Mouse (Mus musculus) heart, adult 18-20 months (tissue): ENCODE measurements around the gene Abcg8. TPM values are rescaled to one million over a fixed set of nuclear protein-coding genes. Genes with fewer than 3 reads are reported as not detected.

Source experiments
- DNase-seq, 2 experiments: peaks; one replicate each; pipeline ENCODE4 v3.0.0; 2021 to 2022; ENCODE audit warnings: mixed read lengths in 1 of 2
- total RNA-seq, 2 experiments: library from RNA; stranded (reverse); gene quantifications; 2 replicates each; pipeline ENCODE4 v1.2.3; 2021

Gene Abcg8
- total RNA-seq, 2 experiments from 2014 or later, result not detected

DNA sequence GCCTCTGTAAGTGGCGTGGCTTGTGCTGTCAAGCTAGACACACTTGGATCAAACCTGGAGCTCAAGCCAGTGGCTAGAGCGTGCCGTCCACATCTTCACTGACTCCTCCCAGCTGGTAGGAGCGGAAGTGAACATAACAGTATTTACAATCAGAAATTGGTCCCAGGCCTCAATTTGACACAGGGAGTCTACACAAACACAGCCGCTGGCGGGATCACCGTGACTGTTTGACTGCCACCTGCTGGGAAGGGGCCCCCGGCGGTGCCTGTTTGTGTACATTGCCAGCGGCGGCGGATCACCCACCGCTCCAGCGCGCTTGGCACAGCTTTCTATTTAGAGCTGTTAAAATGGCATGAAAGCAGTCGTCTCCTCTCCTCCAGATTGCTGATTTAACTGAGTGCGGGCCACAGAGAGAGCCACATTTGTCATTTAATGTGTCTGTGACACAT is 33.3 kb downstream of the Abcg8 start:
- DNase-seq, result no peak

DNA sequence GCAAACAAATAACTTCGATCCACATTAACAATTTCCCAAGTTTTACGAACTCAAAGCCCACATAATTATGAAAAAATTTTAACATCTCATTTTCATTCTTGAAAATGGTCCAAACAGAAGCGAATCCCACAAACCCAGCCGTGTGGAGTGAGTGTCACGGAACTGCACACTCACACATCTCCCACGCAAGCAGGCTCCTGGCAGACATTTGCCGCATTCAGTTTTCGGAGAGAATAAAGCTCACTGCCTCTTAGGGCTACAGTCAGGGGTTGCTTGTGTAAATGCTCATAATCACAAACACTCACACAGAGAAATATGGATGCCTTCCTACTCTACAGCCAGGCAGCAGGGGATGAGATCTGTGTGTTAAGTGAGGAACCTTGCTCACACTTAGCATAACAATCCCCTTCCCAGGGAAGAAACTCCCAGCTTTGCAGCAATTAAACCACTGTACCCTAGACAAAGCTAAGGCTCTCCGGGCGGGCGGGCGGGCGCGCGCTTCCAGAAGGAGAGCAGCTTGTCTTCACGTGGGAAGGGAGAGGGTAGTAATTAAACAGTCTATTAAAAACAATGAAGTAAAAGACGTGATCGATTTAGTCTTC is 37.6 kb downstream of the Abcg8 start:
- no peak for DNase-seq

DNA sequence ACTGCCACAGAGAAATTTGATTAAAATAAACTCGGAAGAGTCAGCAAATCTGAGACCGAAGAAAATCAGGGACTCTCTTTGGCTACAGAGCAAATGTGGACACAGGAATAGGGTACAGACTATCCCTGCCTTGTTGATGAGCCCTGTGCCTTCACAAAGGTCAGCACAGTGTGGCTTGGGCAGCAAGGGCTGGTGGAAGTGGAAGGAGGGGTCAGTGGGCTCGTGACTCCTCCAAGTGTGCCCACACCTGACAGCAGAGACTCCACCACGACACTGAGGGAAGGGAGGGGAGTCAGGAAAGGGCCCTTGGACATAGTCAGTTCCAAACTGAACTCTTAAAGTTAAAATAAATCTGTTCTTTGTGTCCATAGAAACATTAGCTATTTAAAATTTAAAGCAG is 38.8 kb downstream of the Abcg8 start:
- DNase-seq, result no peak

DNA sequence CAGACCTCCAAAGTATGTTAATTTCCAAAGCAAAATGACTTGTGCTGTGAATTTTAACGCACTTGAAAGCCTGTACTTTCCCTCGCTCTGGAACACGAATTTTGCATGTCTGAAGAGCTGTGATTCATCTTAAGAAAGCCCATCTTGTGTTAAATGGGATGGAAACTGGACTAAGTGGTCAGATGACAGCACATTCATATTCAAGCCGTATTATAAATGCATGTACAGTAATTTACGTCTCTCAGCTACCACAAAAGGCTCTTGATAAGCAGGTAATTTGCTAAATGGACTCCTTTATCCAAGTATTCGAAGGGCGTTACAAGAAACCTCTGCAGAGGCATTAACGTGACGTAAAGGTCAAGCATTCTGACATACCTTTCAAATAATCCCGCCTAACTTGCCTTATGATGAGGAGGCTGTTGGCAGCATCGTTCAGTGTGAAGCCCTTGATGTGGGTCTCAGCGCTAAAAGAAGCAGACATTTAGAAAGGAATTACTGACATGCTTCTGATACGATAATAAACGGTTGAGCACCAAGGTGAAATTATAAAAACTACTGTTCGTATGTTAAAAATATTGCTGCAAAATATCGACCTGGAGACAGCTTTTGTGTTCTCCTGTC is 40.3 kb downstream of the Abcg8 start:
- DNase-seq, result no peak

DNA sequence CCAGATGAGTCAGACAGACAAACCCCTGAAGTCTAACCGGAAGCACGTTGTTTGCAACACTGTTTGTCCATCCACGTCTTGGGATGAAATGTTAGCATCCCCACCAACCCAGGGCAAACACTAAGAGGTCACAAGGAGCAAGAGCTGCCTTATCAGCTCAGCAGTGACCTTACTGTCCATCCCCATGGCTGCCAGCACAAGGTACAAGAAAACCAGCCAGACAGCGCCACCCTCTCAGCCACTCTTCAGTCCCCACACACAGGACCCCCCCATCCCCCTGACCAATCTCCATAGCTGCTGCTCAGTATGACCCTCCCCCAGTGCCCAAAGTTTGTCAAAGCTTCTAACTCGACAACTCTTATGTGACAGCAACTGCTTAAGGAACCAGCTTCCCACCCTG is 41.3 kb downstream of the Abcg8 start:
- no peak for DNase-seq

DNA sequence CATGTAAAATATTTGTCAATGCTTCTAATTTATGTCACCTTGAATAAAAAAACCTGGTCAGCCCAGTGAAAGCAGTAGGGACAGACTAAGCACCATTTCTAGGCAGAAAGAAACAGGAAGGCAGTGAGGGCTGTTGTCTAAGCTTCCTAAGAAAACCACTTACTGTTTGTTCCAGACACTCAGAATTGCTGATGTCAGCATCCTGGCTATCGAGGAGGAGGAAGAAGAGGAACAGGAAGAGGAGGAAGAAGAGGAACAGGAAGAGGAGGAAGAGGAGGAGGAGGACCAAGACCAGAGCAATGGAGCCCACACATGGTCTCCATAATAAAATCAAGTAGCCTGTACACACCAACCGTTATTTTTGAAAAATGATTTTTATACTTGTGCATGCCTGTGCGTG is 43.0 kb downstream of the Abcg8 start:
- DNase-seq, result no peak

DNA sequence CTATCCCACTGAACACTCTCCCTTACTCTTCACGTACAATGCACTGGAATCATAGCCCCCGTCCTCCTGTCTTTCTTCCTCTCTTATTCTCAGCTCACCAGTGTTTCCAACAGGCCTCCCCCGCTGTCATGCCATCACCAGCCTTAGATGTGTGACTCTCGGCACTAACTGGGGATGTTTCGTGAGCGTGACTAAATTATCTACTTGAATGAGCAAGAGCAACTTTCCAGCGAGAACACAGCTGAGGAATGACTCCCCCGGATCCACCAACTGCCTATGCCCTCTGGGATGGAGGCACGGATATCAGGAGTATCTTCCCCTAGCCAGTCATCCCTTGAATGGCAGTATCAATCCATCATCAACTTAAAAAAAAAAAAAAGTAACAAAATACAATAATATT is 47.9 kb downstream of the Abcg8 start:
- DNase-seq, result no peak

DNA sequence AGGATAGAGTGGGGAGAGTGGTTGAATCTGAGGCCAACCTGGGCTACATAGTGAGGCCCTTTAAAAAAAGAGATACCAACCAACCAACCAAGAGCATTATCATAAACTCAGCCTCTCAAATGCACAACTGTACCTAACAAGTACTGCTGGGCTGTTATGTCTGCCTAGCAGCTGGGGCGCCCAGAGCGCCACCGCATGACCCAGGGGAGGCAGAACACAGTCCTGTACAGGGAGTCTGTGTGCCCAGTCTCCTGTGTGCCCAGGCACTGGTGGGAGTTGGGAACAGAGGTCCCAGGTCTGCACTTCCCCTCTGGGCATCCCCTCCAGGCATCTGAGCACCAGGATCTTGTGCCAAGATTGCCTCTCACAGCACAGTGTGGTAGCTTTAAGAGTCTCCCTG is 49.1 kb downstream of the Abcg8 start:
- DNase-seq, result no peak

DNA sequence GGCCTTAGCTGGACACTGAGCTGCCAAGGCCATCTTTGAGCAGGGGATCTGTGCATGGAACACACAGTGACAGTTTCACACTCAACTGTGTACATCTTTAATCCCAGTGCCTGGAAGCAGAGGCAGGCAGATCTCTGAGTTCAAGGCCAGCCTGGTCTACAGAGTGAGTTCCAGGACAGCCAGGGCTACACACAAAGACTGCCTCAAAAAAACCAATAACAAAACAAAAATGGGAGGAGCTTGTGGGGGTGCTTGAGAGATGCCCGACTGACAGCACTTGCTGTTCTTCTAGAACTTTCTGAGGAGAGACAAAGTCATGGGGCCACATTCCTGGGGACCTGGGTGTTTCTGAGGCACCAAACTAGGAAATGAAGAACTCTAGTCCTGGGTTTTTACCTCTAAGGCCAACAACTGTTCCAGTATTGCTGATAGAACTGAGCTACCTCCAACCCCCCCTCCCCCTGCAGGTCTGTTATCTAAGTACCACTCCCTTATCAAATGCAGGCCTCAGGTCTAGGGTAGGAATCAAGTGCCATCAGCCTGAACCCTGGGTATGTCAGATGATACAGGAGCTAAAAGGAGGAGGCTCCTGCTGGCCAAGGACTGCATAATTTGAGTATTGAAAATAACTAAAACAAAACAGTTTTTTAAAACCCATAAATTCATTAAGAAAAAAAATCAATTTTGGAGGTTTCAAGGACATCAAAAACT is 52.3 kb downstream of the Abcg8 start:
- DNase-seq, result no peak

DNA sequence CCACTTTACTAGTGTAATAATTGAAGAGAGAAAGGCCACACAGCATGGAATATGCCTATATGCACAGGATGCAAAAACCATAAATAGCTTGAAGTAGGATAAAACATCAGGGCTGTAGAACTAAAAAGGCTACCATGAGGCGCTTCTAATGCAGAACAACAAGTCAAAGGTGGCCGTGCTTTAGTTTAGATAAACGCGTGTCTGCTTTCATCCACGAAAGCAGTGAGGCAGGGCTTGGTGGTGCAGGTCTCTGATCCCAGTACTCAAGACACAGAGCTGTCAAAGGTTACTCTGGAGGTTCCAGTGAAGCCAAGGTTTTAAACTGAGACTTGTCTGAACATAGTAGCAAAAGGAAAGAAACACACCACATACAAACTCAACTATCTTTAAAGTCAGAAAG is 53.0 kb downstream of the Abcg8 start:
- DNase-seq, result no peak

DNA sequence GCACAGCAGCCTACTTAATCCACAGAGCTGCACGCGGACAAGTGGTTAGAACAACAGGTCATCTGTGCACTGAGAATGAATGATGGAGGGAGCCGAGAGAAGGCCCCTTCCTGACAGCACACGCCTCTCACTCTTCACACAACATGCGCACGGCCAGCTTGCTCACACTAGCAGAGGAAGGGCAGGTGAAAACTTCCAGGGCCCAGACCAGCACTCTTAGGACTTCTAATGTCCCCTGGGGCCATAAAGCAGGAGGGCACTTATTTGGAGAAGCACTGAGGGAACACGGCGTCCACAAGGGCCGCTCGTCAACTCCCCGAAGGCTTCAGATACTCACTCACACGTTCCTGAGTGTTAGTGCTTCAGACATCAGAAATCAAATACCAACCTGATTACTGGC is 55.3 kb downstream of the Abcg8 start:
- no peak for DNase-seq

DNA sequence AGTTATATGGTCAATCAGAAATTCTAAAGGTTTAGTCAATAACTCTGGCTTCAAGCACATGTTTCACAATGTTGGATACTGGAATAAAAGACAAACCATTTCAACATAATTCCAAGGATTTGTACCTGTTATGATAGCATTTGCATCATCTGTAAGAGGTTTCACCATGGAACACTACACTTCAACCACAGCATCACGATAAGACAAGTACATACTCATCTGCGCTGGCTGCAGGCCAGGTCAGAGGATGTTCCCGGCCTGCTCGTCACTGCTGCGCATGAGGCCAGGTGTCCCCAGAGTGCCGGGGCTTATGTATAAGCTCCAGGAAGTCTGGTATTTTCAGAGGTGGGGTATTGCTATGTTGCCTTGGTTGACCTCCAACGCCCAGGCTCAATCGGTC is 56.5 kb downstream of the Abcg8 start:
- DNase-seq, result no peak

DNA sequence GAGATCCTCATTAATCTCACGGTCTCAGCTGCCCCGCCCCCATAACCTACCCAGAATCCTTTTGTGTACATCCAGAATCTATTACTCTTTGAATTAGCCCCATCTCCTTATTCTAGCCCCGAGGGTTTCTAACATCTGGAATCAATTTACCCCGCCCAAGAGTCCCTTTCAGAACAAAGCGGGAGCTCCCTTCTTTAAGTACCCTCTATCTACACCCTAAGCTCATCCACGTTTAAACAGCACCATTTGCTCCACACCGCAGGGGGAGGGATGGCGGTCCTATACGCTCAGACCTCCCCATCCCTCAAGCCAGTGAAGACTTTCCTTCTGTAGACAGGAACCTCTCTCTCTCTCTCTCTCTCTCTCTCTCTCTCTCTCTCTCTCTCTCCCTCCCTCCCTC is 60.6 kb downstream of the Abcg8 start:
- DNase-seq, result no peak

DNA sequence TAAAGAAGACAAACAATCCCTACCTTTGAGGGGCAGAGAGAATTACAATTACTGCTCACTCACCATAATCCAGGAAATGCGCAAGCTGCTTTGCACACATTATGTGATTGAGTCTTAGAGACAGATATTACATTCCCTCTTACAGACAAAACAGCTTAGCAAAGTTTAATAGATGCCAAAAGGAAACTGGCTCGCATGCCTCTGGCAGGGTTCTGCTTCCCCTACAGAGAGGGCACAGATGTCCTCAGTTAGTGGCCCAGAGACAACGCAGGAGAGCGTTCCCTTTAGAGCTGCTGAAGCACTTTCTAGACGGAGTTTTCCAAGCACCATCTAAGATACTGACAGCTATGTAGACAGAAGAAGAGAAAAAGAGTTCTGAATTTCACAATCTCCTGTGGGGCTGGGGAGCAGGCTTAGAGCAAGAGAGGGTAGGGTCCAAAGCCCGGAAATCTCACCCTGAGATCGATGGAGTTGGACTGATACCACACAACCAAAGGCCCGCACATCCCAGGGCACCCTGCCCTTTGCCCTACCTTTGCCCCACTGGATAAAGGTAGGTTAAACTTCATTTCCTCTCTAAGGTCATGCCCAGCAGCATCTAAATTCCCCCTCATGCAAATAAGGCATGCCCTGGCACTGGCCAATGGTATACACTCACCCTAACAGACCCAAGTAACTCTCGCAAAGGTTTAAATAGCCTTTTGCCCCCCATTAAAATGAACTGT is 62.1 kb downstream of the Abcg8 start:
- no peak for DNase-seq

DNA sequence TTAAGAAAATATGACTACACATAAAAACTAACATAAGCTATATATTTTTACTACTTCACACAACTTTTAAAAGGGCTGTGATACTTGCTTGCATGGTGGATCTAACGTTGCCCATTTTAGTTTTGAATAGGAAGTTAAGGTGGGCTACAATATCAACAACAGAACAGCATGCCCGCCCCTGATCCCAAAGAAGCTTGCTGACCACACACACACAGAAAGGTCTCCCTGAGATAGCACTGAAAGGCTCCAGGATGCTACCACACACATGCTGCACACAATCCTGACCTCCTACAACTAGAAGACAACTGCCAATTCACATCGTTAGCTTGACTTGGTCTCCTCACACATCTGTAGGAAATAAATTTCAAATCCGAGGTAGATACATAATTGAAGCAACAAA is 68.2 kb downstream of the Abcg8 start:
- no peak for DNase-seq

DNA sequence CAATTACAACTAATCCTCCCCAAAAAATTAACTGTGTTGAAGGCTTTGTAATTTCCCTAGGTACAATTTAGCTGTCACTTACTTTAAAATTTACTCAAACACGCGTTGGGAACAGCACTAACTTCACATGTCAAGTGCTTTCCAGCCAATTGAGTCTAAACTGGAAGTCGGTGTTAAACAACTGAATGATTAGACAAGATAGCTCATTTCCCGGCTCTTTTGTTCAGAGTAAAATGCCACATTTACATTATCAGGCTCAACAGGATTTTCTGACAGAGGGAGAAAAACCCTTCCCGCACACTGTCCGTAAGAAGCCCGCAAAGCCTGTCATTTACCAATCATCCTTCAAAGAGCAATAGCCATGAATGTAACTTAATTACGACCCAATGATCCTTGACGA is 68.9 kb downstream of the Abcg8 start:
- DNase-seq, result no peak

DNA sequence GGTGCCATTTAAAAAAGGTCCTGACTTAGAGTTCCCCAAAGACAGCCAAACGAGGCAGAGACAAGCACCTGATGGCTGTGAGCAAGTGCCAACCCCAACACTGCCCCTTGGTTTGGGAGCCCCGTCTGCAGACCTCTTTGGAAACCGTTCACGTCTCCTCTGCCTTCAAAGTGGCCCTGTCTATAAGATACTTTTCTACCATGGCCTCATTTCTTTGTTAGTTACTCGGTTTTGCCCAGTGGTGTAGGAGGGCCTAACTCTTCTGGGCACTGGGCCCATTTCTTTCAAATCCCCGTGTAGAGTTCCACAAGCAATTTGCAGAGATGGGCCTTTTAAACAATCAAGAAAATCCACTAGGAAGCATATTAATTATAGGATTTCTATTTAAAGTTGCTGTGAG is 71.1 kb downstream of the Abcg8 start:
- DNase-seq, result no peak

DNA sequence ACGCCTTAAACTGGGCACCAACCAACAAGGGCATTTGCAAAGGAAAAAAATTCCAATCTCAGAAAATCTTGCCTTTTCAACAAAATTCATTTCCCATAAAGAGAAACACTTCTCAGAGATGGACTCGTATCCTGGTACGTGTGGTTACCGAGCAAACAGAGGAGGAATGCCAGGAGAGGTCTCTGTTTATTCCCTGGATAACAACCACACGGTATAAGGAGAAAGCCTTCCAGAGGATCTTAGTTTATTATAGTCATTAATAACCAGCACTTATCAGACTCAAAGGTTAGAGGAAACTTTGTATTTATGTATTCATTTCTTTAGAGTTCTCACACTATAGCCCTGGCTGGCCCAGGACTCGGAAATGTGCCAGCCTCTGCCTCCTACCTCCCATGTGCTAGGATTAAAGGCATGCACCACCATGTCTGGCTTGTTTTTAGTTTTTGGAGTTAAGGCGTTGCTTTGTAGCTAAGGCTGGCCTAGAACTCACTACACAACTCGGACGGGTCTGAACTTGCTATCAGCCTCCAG is 72.1 kb downstream of the Abcg8 start:
- no peak for DNase-seq

DNA sequence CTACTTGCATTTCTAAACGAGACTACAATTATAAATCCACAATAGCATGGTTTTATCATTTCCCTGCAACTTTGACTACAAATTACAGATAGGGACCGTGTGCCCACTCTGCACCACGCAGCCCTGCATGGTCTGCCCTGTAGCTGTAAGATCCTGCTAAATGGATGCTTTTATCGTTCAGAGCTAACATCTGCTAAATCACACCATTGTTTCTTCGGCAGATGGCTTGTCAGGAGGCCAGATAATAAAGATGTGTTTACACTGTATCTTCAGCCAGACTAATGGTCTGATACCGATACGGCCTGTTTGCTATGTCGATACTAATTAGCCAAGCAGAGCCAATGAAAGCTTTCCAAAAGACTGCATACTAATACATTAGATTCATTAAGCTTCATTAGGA is 73.2 kb downstream of the Abcg8 start:
- DNase-seq, result no peak
